Mouse (Mus musculus) MEL (cell line): ENCODE measurements at regions not wholly inside any gene's neighbourhood (a gene's known extent, or its start where the extent isn't known, plus 50 kb on each side); places are given as distances from the start of the nearest gene placed in this dataset.

Experiments used
- DNase-seq: peaks from one replicate; pipeline ENCODE4 v3.0.0; 2011; ENCODE audit warnings: low read depth, low spot score
- H3K27ac ChIP-seq: 2 replicates; pipeline ENCODE4 v1.5.1; 2012; ENCODE audit warnings: low read depth, mild to moderate bottlenecking, control low read depth, low read length, moderate library complexity; ENCODE audit not compliant: control insufficient read depth
- H3K27me3 ChIP-seq, 2 experiments: fragments of 150-350 bp in 1 of 2; sonication (generic) in 1 of 2; 2 replicates each; pipeline ENCODE4 v1.6.1; 2012; ENCODE audit warnings: low read length in 2 of 2, mild to moderate bottlenecking in 2 of 2, improper control_type of control experiment in 1 of 2, moderate library complexity in 1 of 2; ENCODE audit not compliant: insufficient read depth in 2 of 2, control insufficient read depth in 1 of 2
- H3K36me3 ChIP-seq, 2 experiments: 2 replicates each; pipeline ENCODE4 v1.6.1; 2012 to 2014; ENCODE audit warnings: low read length in 2 of 2, improper control_type of control experiment in 1 of 2, inconsistent platforms in 1 of 2, mild to moderate bottlenecking in 1 of 2; ENCODE audit not compliant: insufficient read depth in 2 of 2, control insufficient read depth in 1 of 2
- H3K4me1 ChIP-seq, 2 experiments: fragments of 150-350 bp in 1 of 2; sonication (generic) in 1 of 2; 2 replicates each; pipeline ENCODE4 v1.6.1; 2012; ENCODE audit warnings: low read length in 2 of 2, improper control_type of control experiment in 1 of 2, mild to moderate bottlenecking in 1 of 2; ENCODE audit not compliant: insufficient read depth in 2 of 2, control insufficient read depth in 1 of 2
- H3K4me3 ChIP-seq, 2 experiments: fragments of 150-350 bp in 1 of 2; sonication (generic) in 1 of 2; 2 replicates each; pipeline ENCODE4 v1.5.1; 2012; ENCODE audit warnings: low read depth in 2 of 2, low read length in 2 of 2, mild to moderate bottlenecking in 2 of 2, moderate library complexity in 2 of 2, control low read depth in 1 of 2, improper control_type of control experiment in 1 of 2; ENCODE audit not compliant: control insufficient read depth in 1 of 2, insufficient read depth in 1 of 2
- H3K79me2 ChIP-seq: 2 replicates; pipeline ENCODE4 v1.6.1; 2012; ENCODE audit warnings: mild to moderate bottlenecking, low read length, moderate library complexity; ENCODE audit not compliant: control insufficient read depth, poor library complexity, insufficient read depth
- H3K9ac ChIP-seq: 2 replicates; pipeline ENCODE4 v1.6.1; 2012; ENCODE audit warnings: low read depth, mild to moderate bottlenecking, control low read depth, low read length, moderate library complexity; ENCODE audit not compliant: control insufficient read depth, poor library complexity, severe bottlenecking
- H3K9me3 ChIP-seq: fragments of 150-350 bp; sonication (generic); replicated peaks from 2 replicates; pipeline ENCODE4 v1.6.1; 2012; ENCODE audit warnings: mild to moderate bottlenecking, low read length, improper control_type of control experiment, moderate library complexity; ENCODE audit not compliant: insufficient read depth
- BHLHE40 ChIP-seq: IDR thresholded peaks from 2 replicates; pipeline ENCODE4 v1.6.1; 2012; ENCODE audit warnings: low read depth, mild to moderate bottlenecking, inconsistent platforms, low read length, improper control_type of control experiment, borderline replicate concordance
- CHD1 ChIP-seq: IDR thresholded peaks from 2 replicates; pipeline ENCODE4 v1.6.1; 2012; ENCODE audit warnings: low read depth, mild to moderate bottlenecking, inconsistent platforms, low read length, improper control_type of control experiment
- EP300 ChIP-seq, 2 experiments: IDR thresholded peaks; 2 replicates each; pipeline ENCODE4 v1.6.1; 2011; ENCODE audit warnings: improper control_type of control experiment in 2 of 2, low read length in 2 of 2, low read depth in 1 of 2, mild to moderate bottlenecking in 1 of 2
- ETS1 ChIP-seq: IDR thresholded peaks from 2 replicates; pipeline ENCODE4 v1.6.1; 2012; ENCODE audit warnings: low read depth, mild to moderate bottlenecking, inconsistent platforms, low read length, improper control_type of control experiment, moderate library complexity
- GATA1 ChIP-seq: IDR thresholded peaks from 2 replicates; pipeline ENCODE4 v1.6.1; 2011; ENCODE audit warnings: low read depth, low read length, improper control_type of control experiment
- HCFC1 ChIP-seq: IDR thresholded peaks from 2 replicates; pipeline ENCODE4 v1.6.1; 2012; ENCODE audit warnings: low read depth, mild to moderate bottlenecking, inconsistent platforms, low read length, improper control_type of control experiment, moderate library complexity
- JUND ChIP-seq: IDR thresholded peaks from 2 replicates; pipeline ENCODE4 v1.6.1; 2011; ENCODE audit warnings: low read depth, mild to moderate bottlenecking, improper control_type of control experiment, low read length
- KAT2A ChIP-seq: conservative IDR thresholded peaks from 2 replicates; pipeline ENCODE4 v1.6.1; 2012; ENCODE audit warnings: low read depth, low read length, improper control_type of control experiment, inconsistent platforms
- MAX ChIP-seq: IDR thresholded peaks from 2 replicates; pipeline ENCODE4 v1.6.1; 2011; ENCODE audit warnings: low read length, improper control_type of control experiment
- MAZ ChIP-seq: IDR thresholded peaks from 2 replicates; pipeline ENCODE4 v1.6.1; 2012; ENCODE audit warnings: low read depth, mild to moderate bottlenecking, inconsistent platforms, low read length, improper control_type of control experiment
- MEF2A ChIP-seq: IDR thresholded peaks from 2 replicates; pipeline ENCODE4 v1.6.1; 2014; ENCODE audit warnings: low read depth, mild to moderate bottlenecking, inconsistent platforms, low read length, improper control_type of control experiment; ENCODE audit not compliant: poor library complexity, insufficient replicate concordance, severe bottlenecking; ENCODE audit errors: extremely low read depth
- MXI1 ChIP-seq: IDR thresholded peaks from 2 replicates; pipeline ENCODE4 v1.6.1; 2011; ENCODE audit warnings: mild to moderate bottlenecking, low read depth, low read length, improper control_type of control experiment
- MYC ChIP-seq: IDR thresholded peaks from 2 replicates; pipeline ENCODE4 v1.6.1; 2011; ENCODE audit warnings: low read depth, mild to moderate bottlenecking, low read length, improper control_type of control experiment, moderate library complexity
- NELFE ChIP-seq: IDR thresholded peaks from 2 replicates; pipeline ENCODE4 v1.6.1; 2011; ENCODE audit warnings: low read depth, low read length, improper control_type of control experiment
- POLR2AphosphoS5 ChIP-seq: IDR thresholded peaks from 2 replicates; pipeline ENCODE4 v1.6.1; 2012; ENCODE audit warnings: low read depth, borderline replicate concordance, mild to moderate bottlenecking, inconsistent platforms, low read length, moderate library complexity, mixed read lengths
- RCOR1 ChIP-seq: IDR thresholded peaks from 2 replicates; pipeline ENCODE4 v1.6.1; 2012; ENCODE audit warnings: low read depth, mild to moderate bottlenecking, inconsistent platforms, low read length, improper control_type of control experiment
- SIN3A ChIP-seq: IDR thresholded peaks from 2 replicates; pipeline ENCODE4 v1.6.1; 2012; ENCODE audit warnings: low read length, improper control_type of control experiment, inconsistent platforms
- TAL1 ChIP-seq: IDR thresholded peaks from 2 replicates; pipeline ENCODE4 v1.6.1; 2012; ENCODE audit warnings: mild to moderate bottlenecking, inconsistent platforms, low read length, moderate library complexity, mixed read lengths
- TBP ChIP-seq: IDR thresholded peaks from 2 replicates; pipeline ENCODE4 v1.8.0; 2011; ENCODE audit warnings: low read depth, low read length, improper control_type of control experiment
- UBTF ChIP-seq: IDR thresholded peaks from 2 replicates; pipeline ENCODE4 v1.6.1; 2012; ENCODE audit warnings: low read depth, mild to moderate bottlenecking, inconsistent platforms, low read length, improper control_type of control experiment, moderate library complexity, borderline replicate concordance; ENCODE audit not compliant: insufficient read depth
- USF1 ChIP-seq: IDR thresholded peaks from 2 replicates; pipeline ENCODE4 v1.6.1; 2014; ENCODE audit warnings: low read depth, mild to moderate bottlenecking, inconsistent platforms, low read length, improper control_type of control experiment, moderate library complexity
- ZC3H11A ChIP-seq: IDR thresholded peaks from 2 replicates; pipeline ENCODE4 v1.6.1; 2012; ENCODE audit warnings: low read depth, mild to moderate bottlenecking, inconsistent platforms, low read length, improper control_type of control experiment
- ZNF384 ChIP-seq: IDR thresholded peaks from 2 replicates; pipeline ENCODE4 v1.6.1; 2012; ENCODE audit warnings: low read depth, mild to moderate bottlenecking, inconsistent platforms, low read length, improper control_type of control experiment

- TF ChIP-seq NELFE (no peak; the same call in none of the 2 replicates), JUND (no peak)
These were observed 78.2 kb upstream of the Tmem150c start (continued) for GRCm38 (mm10) chr5:100237674-100238278.

- Histone ChIP-seq H3K36me3 (peaks cover 0 to 16% of the 10 kb centered on the region in 2 experiments; a peak in 2 of 4 replicates), H3K27ac (peak overlapping the region; percentile 83), H3K4me3 (peak overlapping the region; percentile 67 to 87), H3K79me2 (no peaks in the 10 kb centered on the region), H3K9ac (peak overlapping the region; percentile 58), H3K4me1 (peaks cover 8 to 18% of the 10 kb centered on the region in 2 experiments), H3K9me3 (no peaks in the 10 kb centered on the region), H3K27me3 (no peaks in the 10 kb centered on the region)
- DNase-seq, result peak; percentile 93
- TF ChIP-seq ZNF384 (no peak), GATA1 (peak; percentile 77), SIN3A (peak; percentile 57; the same call in 1 of the 2 replicates), EP300 (IDR thresholded peaks at IDR 0.05; ENCODE audit: low read depth in 1 of 2, low read length in 2 of 2) (peak; percentile 37 to 63; a peak in 3 of 4 replicates), MEF2A (no peak), BHLHE40 (peak; percentile 57; the same call in 1 of the 2 replicates), MYC (peak; percentile 70; the same call in 1 of the 2 replicates), MAX (peak; percentile 3; the same call in 1 of the 2 replicates), MXI1 (peak; percentile 66), TAL1 (peak; percentile 38), TBP (peak; percentile 52; the same call in 1 of the 2 replicates), CHD1 (0 out of 2 replicates have a peak, but pooled peaks have one; percentile 42), ETS1 (peak; percentile 93), ZC3H11A (no peak), POLR2AphosphoS5 (no peak), USF1 (no peak), KAT2A (no peak), HCFC1 (no peak), MAZ (no peak), RCOR1 (peak; percentile 83), UBTF (no peak)
These were observed 76.7 kb upstream of the Tmem150c start for GRCm38 (mm10) chr5:100236277-100236676.
